Mouse (Mus musculus): Measurements from ENCODE around the gene D830030K20Rik. TPM values are rescaled to one million over a fixed set of nuclear protein-coding genes. Genes with fewer than 3 reads are reported as not detected.
"Not testable (repeated sequence)": the region's sequence is repeated elsewhere in the genome, so short reads cannot be mapped to it uniquely, and the experiment has no call there.

D830030K20Rik gene
- polyA plus RNA-seq (2015; fragmentation: Nextera tagmentation; extraction: Ambion mirVana): 27.4 and 32.6 TPM in 2 replicates

DNA sequence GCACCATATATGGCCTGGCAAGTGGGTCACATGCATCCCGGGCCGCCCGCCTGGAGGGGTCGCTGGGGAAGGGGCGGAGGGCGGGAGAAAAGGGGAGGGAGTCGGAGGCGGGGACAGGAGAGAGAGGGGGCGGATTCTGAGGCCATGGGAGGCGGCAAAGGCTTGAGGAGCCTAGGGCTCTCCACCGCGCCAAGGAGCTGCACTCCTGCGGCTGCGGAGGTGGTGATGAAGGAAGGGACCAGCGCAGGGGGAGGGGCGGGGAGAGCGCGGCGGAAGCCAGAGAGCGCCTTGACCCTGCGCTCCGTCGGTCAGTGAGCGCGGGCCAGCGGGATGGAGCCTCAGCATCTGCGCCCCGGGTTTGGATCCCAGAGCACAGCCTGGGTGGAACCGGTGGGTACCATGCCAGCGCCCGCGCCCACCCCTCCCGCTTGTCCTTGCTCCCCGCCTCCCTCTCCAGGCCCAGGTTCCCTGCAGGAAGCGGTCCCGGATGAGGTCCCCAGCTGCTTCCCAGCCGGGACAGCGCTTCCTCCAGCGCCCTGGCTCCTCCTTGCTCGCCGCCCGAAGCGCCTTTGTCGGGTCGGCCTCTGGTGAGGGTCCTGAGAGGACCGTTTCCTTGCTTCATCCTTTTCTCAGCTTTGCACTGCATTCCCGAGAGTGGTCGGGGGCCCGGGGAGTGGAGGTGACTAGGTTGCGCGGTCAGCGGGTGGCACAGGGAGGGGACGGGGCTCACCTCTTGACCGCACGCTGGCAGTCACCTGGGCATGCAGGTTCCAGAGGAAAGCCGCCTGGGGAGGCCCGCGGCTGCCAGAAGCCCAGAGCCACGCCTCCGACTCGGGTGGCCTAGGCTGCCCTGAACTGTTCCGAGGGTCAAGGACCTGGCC is at the start of gene D830030K20Rik:
Gene D830030K20Rik (plus strand): TSS at position 217 of the 881 bp plus-strand sequence.
- not testable (repeated sequence) for H3K36me3 ChIP-seq; ATAC-seq (ENCODE audit: low FRiP score); H3K27me3 ChIP-seq; H3K4me1 ChIP-seq (replicated peaks); H3K9me3 ChIP-seq; H3K27ac ChIP-seq
- peak within 1 kb of the TSS; percentile 78 for H3K9ac ChIP-seq
- peak within 1 kb of the TSS; percentile 74 for H3K4me2 ChIP-seq
- H3K4me3 ChIP-seq: peak within 1 kb of the TSS; percentile 57
- WGBS: under 1% methylated on average over 28 of the region's 62 CpGs

DNA sequence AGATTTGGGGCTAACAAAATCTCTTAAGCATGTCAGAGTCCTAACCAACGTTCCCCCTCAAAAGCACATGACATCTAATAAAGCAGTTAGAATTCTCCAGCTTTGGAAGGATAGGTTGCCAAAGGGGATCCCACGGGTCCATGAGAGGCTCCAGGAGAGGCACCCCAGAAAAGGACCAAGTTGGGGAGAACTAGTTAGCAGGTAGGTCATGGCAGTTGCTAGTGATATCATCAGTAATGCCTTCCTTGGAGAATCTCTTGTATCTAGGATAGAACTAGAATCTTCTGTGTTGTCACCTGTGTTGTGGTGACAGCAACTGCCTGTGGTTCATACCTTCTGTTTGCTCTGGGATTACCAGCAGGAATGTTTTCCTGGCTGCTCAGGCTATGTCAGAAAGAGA is 20.3 kb upstream of the D830030K20Rik start, which contains the start of gene Gm5795:
Gene Gm5795 (plus strand): TSS at position 301 of the 400 bp plus-strand sequence.
- H3K9ac ChIP-seq; H3K27ac ChIP-seq; H3K4me1 ChIP-seq (replicated peaks); ATAC-seq (ENCODE audit: low FRiP score); H3K9me3 ChIP-seq; H3K4me2 ChIP-seq; H3K27me3 ChIP-seq; H3K4me3 ChIP-seq; H3K36me3 ChIP-seq: not testable (repeated sequence)
- WGBS: no CpG with 5 or more reads among the region's 2 CpGs

DNA sequence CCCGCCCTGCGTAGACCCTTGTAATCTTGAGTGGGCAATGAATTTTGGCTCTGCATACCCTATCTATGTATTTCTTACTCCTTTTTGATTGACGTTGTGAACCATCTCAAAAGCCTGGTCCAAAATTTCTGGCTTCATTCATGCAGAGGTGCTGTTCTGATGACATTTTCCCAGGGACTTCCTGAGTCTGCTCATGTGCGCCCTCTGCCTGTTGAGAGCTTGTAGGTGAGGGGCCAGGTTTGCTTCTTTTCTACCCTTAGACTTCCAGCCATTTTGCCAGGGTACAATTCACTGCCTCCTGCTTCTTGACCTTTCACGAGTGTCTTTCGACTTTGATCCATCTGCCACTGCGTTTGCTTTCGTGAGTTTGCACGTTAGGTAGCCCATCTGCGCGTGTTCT is 1.1 kb downstream of the D830030K20Rik start:
- H3K4me3 ChIP-seq: 0 out of 2 replicates have a peak overlapping the region, but pooled peaks have one; percentile 9
- H3K27me3 ChIP-seq; H3K4me1 ChIP-seq (replicated peaks); H3K9me3 ChIP-seq; ATAC-seq (ENCODE audit: low FRiP score); H3K36me3 ChIP-seq; H3K27ac ChIP-seq; H3K9ac ChIP-seq: not testable (repeated sequence)
- WGBS: 11% methylated on average over 9 of the region's 11 CpGs
- H3K4me2 ChIP-seq: peak overlapping the region; percentile 33; the same call in 1 of the 2 replicates

DNA sequence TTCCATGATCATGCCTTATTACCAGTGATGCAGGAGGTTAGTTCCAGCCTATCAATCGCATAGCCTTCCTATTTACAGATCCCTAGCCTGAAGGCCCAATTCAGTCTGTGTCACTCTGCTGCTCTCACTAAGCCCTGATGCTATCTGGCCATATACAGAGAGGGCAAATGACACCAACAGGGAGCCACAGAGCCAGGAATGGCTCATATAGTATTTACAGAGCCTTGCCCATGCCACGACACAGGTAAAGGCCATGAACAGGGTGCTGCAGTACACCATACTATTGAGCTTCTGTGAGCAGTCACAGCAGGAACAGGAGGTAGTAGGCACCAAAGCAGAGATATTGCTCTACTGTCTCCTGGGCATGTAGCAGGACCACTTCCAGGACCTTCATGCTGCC is 54.2 kb downstream of the D830030K20Rik start:
- not testable (repeated sequence) for H3K4me1 ChIP-seq (replicated peaks); H3K4me2 ChIP-seq; H3K36me3 ChIP-seq; ATAC-seq (ENCODE audit: low FRiP score); H3K9me3 ChIP-seq; H3K27ac ChIP-seq; H3K4me3 ChIP-seq; H3K27me3 ChIP-seq; H3K9ac ChIP-seq
- 88% methylated on average over 2 of the region's 2 CpGs for WGBS

Other genes with a start within 250 kb of the D830030K20Rik start
- gene Gm2888, start 178.5 kb upstream of the D830030K20Rik start, polyA plus RNA-seq (2015; fragmentation: Nextera tagmentation; extraction: Ambion mirVana): not detected in 2 replicates
- gene Gm2897, start 159.2 kb upstream of the D830030K20Rik start, polyA plus RNA-seq (2015; fragmentation: Nextera tagmentation; extraction: Ambion mirVana): 8.8 and 9.3 TPM in 2 replicates
- not detected in 2 replicates for gene Gm10340, start 74.5 kb upstream of the D830030K20Rik start, polyA plus RNA-seq (2015; fragmentation: Nextera tagmentation; extraction: Ambion mirVana)
- 0.36 TPM in 1 of 2 replicates, not detected in the other for gene Gm5795, start 20.2 kb upstream of the D830030K20Rik start, polyA plus RNA-seq (2015; fragmentation: Nextera tagmentation; extraction: Ambion mirVana)
- gene Gm2956, start 124.1 kb downstream of the D830030K20Rik start, polyA plus RNA-seq (2015; fragmentation: Nextera tagmentation; extraction: Ambion mirVana): not detected in 2 replicates
- not detected in 2 replicates for gene Gm10413, start 186.6 kb downstream of the D830030K20Rik start, polyA plus RNA-seq (2015; fragmentation: Nextera tagmentation; extraction: Ambion mirVana)
- gene Gm10409, start 204.1 kb downstream of the D830030K20Rik start, polyA plus RNA-seq (2015; fragmentation: Nextera tagmentation; extraction: Ambion mirVana): 14.3 and 14.5 TPM in 2 replicates
- 6.6 and 7.0 TPM in 2 replicates for gene Gm3005, start 219.6 kb downstream of the D830030K20Rik start, polyA plus RNA-seq (2015; fragmentation: Nextera tagmentation; extraction: Ambion mirVana)
- not detected in 2 replicates for gene Gm10408, start 240.9 kb downstream of the D830030K20Rik start, polyA plus RNA-seq (2015; fragmentation: Nextera tagmentation; extraction: Ambion mirVana)

Measured in hindbrain, embryonic 13.5 days (tissue).